Mouse (Mus musculus) lung, postnatal 0 days (tissue): ENCODE data around the gene Trank1.

Source experiments
- CTCF ChIP-seq: IDR thresholded peaks from 2 replicates; pipeline ENCODE4 v1.5.1; 2016; ENCODE audit warnings: antibody characterized with exemption, mild to moderate bottlenecking
- EP300 ChIP-seq: IDR thresholded peaks from 2 replicates; pipeline ENCODE4 v1.6.1; 2016; ENCODE audit warnings: antibody characterized with exemption, mild to moderate bottlenecking, control low read depth

GRCm38 (mm10) chr9:111324881-111325280 is 13.3 kb downstream of the Trank1 start:
- no peak for TF ChIP-seq CTCF
- TF ChIP-seq EP300: no peak
